Mouse (Mus musculus): ENCODE measurements around the gene Ssh3. TPM values are rescaled to one million over a fixed set of nuclear protein-coding genes. Genes with fewer than 3 reads are reported as not detected.

Ssh3 gene
- total RNA-seq, 2 experiments from 2014 or later, result 7.2 to 8.6 TPM

- intact Hi-C loops (cut with DNase I), result no loop called here
- DNase-seq, result no peak
Measured at GRCm38 (mm10) chr19:4220957-4221743, 47.8 kb downstream of the Ssh3 start.

GRCm38 (mm10) chr19:4220416-4220815 lies 48.6 kb downstream of the Ssh3 start:
- intact Hi-C loops (cut with DNase I), result no loop called here
- DNase-seq, result no peak

GRCm38 (mm10) chr19:4219943-4220342 lies 49.0 kb downstream of the Ssh3 start:
- intact Hi-C loops (cut with DNase I), result no loop called here

GRCm38 (mm10) chr19:4218784-4219183 lies 50.2 kb downstream of the Ssh3 start:
- intact Hi-C loops (cut with DNase I), result no loop called here
- no peak for DNase-seq

More at GRCm38 (mm10) chr19:4219943-4220342, 49.0 kb downstream of the Ssh3 start:
- no peak for DNase-seq

- no peak for DNase-seq
- intact Hi-C loops (cut with DNase I), result no loop called here
Measured at GRCm38 (mm10) chr19:4218293-4218692, 50.7 kb downstream of the Ssh3 start.

- intact Hi-C loops (cut with DNase I), result no loop called here
Measured at GRCm38 (mm10) chr19:4217855-4218254, 51.1 kb downstream of the Ssh3 start.

GRCm38 (mm10) chr19:4217140-4217539 lies 51.8 kb downstream of the Ssh3 start:
- DNase-seq, result no peak
- intact Hi-C loops (cut with DNase I), result no loop called here

More at GRCm38 (mm10) chr19:4217855-4218254, 51.1 kb downstream of the Ssh3 start:
- DNase-seq, result no peak

- DNase-seq, result peak; percentile 45 to 51
- intact Hi-C loops (cut with DNase I), result no loop called here
Measured at GRCm38 (mm10) chr19:4216041-4216685, 52.8 kb downstream of the Ssh3 start.

- intact Hi-C loops (cut with DNase I), result no loop called here
- no peak for DNase-seq
Measured at GRCm38 (mm10) chr19:4215451-4215840, 53.5 kb downstream of the Ssh3 start.

- intact Hi-C loops (cut with DNase I), result no loop called here
- DNase-seq, result peak; percentile 42 to 53
Measured at GRCm38 (mm10) chr19:4214771-4215450, 54.1 kb downstream of the Ssh3 start.

- peak; percentile 51 to 69 for DNase-seq
- intact Hi-C loops (cut with DNase I), result no loop called here
Measured at GRCm38 (mm10) chr19:4214071-4214770, 54.8 kb downstream of the Ssh3 start, which contains the start of the genes Clcf1 and AC109138.7. Gene Clcf1 (plus strand): TSS chr19:4214238. Gene AC109138.7 (plus strand): TSS chr19:4214357.

- intact Hi-C loops (cut with DNase I), result no loop called here
- no peak for DNase-seq
Measured at GRCm38 (mm10) chr19:4213524-4213974, 55.4 kb downstream of the Ssh3 start.

- DNase-seq, result no peak
- intact Hi-C loops (cut with DNase I), result no loop called here
Measured at GRCm38 (mm10) chr19:4211891-4212588, 56.9 kb downstream of the Ssh3 start.

Small RNAs within 50 kb of the gene (microRNA-seq; reads per million reads assigned to microRNA genes)
- gene Gm26115 (ENCODE audit: borderline number of aligned reads in 2 of 2) (0 reads per million in 2 experiments), gene Mir6985 (ENCODE audit: borderline number of aligned reads in 2 of 2) (0 to 0.72 reads per million in 2 experiments)

Other genes with a start within 250 kb of the Ssh3 start
- gene Gstp1, start 231.2 kb downstream of the Ssh3 start, total RNA-seq (2021), result 100 to 1,000 TPM; 339 to 350 TPM
- 100 to 1,000 TPM; 120 to 124 TPM for gene Gstp2, start 223.2 kb downstream of the Ssh3 start, total RNA-seq (2021)
- gene Gstp3, start 209.6 kb downstream of the Ssh3 start, total RNA-seq (2021), result not detected
- gene Cabp2, start 187.6 kb downstream of the Ssh3 start, total RNA-seq (2021), result not detected
- 10 to 100 TPM; 35.3 to 39.1 TPM for gene Cdk2ap2, start 172.0 kb downstream of the Ssh3 start, total RNA-seq (2021)
- 10 to 100 TPM; 20.7 to 22.9 TPM for gene Pitpnm1, start 169.2 kb downstream of the Ssh3 start, total RNA-seq (2021)
- gene Aip, start 143.3 kb downstream of the Ssh3 start, total RNA-seq (2021), result 10 to 100 TPM; 56.8 to 64.0 TPM
- gene Gpr152, start 129.4 kb downstream of the Ssh3 start, total RNA-seq (2021), result not detected
- gene Cabp4, start 125.1 kb downstream of the Ssh3 start, total RNA-seq (2021), result under 1 TPM in 1 of 2 experiments, not detected in 1; 0.19 TPM
- gene Coro1b, start 120.6 kb downstream of the Ssh3 start, total RNA-seq (2021), result 10 to 100 TPM; 52.4 to 55.6 TPM
- 1 to 10 TPM; 1.1 to 1.3 TPM for gene Ptprcap, start 115.6 kb downstream of the Ssh3 start, total RNA-seq (2021)
- 10 to 100 TPM; 16.4 to 18.8 TPM for gene Rps6kb2, start 105.8 kb downstream of the Ssh3 start, total RNA-seq (2021)
- gene Carns1, start 93.7 kb downstream of the Ssh3 start, total RNA-seq (2021), result 10 to 100 TPM; 29.4 to 33.7 TPM
- gene Tbc1d10c, start 77.9 kb downstream of the Ssh3 start, total RNA-seq (2021), result 10 to 100 TPM in 1 of 2 experiments, 1 to 10 TPM in 1; 6.6 to 11.1 TPM
- gene Ppp1ca, start 77.1 kb downstream of the Ssh3 start, total RNA-seq (2021), result 100 to 1,000 TPM; 326 to 332 TPM
- 1 to 10 TPM; 5.2 to 5.3 TPM for gene Rad9a, start 67.5 kb downstream of the Ssh3 start, total RNA-seq (2021)
- gene Clcf1, start 54.9 kb downstream of the Ssh3 start, total RNA-seq (2021), result 1 to 10 TPM in 1 of 2 experiments, under 1 TPM in 1; 0.51 to 1.2 TPM
- gene AC109138.7, start 54.8 kb downstream of the Ssh3 start, total RNA-seq (2021), result not detected
- gene Pold4, start 37.3 kb downstream of the Ssh3 start, total RNA-seq (2021), result 10 to 100 TPM; 11.9 to 13.7 TPM
- gene Ankrd13d, start 14.0 kb upstream of the Ssh3 start, total RNA-seq (2021), result under 1 TPM; 0.51 to 0.80 TPM
- gene Grk2, start 37.0 kb upstream of the Ssh3 start, total RNA-seq (2021), result 10 to 100 TPM; 47.5 to 50.4 TPM
- 10 to 100 TPM; 39.4 to 41.1 TPM for gene Kdm2a, start 129.1 kb upstream of the Ssh3 start, total RNA-seq (2021)
- 1 to 10 TPM; 5.5 to 5.8 TPM for gene Rhod, start 170.3 kb upstream of the Ssh3 start, total RNA-seq (2021)
- 1 to 10 TPM; 6.2 to 8.2 TPM for gene Syt12, start 208.3 kb upstream of the Ssh3 start, total RNA-seq (2021)
- gene 2010003K11Rik, start 229.4 kb upstream of the Ssh3 start, total RNA-seq (2021), result under 1 TPM in 1 of 2 experiments, not detected in 1; 0.25 TPM
- 10 to 100 TPM; 36.9 to 43.8 TPM for gene Pcx, start 241.3 kb upstream of the Ssh3 start, total RNA-seq (2021)